Mouse (Mus musculus) lung, embryonic 15.5 days (tissue): ENCODE data around the gene Gh. TPM values are rescaled to one million over a fixed set of nuclear protein-coding genes. Genes with fewer than 3 reads are reported as not detected.

Experiments
- polyA plus RNA-seq: library from polyadenylated mRNA; unstranded; fragments of >200 nt; fragmentation: Nextera tagmentation; extraction: Ambion mirVana; gene quantifications from 2 replicates; pipeline ENCODE4 v1.2.1, GENCODE M21; 2015

Gene Gh
- polyA plus RNA-seq, 1 experiment from 2014 or later = not detected

Other genes starting within 250 kb of the Gh start
- gene Taco1, start 235.8 kb downstream of the Gh start, polyA plus RNA-seq = 9.0 and 10.1 TPM in 2 replicates
- gene Map3k3, start 217.3 kb downstream of the Gh start, polyA plus RNA-seq = 22.6 and 28.2 TPM in 2 replicates
- gene Gm10840, start 141.0 kb downstream of the Gh start, polyA plus RNA-seq = not detected in 2 replicates
- 237 and 246 TPM in 2 replicates for gene Limd2, start 141.0 kb downstream of the Gh start, polyA plus RNA-seq
- gene Strada, start 99.7 kb downstream of the Gh start, polyA plus RNA-seq = 24.3 and 25.1 TPM in 2 replicates
- gene Ccdc47, start 85.5 kb downstream of the Gh start, polyA plus RNA-seq = 80.2 and 88.7 TPM in 2 replicates
- gene Ddx42, start 84.9 kb downstream of the Gh start, polyA plus RNA-seq = 69.8 and 72.7 TPM in 2 replicates
- gene Ftsj3, start 45.8 kb downstream of the Gh start, polyA plus RNA-seq = 50.2 and 54.1 TPM in 2 replicates
- gene Psmc5, start 45.7 kb downstream of the Gh start, polyA plus RNA-seq = 271 and 275 TPM in 2 replicates
- gene Smarcd2, start 28.9 kb downstream of the Gh start, polyA plus RNA-seq = 79.1 and 81.6 TPM in 2 replicates
- 0.23 and 0.24 TPM in 2 replicates for gene Tcam1, start 25.2 kb downstream of the Gh start, polyA plus RNA-seq
- 4.2 TPM in 2 replicates for gene Cd79b, start 12.9 kb upstream of the Gh start, polyA plus RNA-seq
- 0.06 and 0.16 TPM in 2 replicates for gene Scn4a, start 51.4 kb upstream of the Gh start, polyA plus RNA-seq
- 0.93 and 1.1 TPM in 2 replicates for gene Prr29, start 63.6 kb upstream of the Gh start, polyA plus RNA-seq
- 93.5 and 99.2 TPM in 2 replicates for gene Icam2, start 86.2 kb upstream of the Gh start, polyA plus RNA-seq
- 6.0 and 6.5 TPM in 2 replicates for gene Ern1, start 186.0 kb upstream of the Gh start, polyA plus RNA-seq